Mouse (Mus musculus) MEL (cell line): ENCODE results near the gene Lrrc4c.

Source experiments
- BHLHE40 ChIP-seq: IDR thresholded peaks from 2 replicates; pipeline ENCODE4 v1.6.1; 2012; ENCODE audit warnings: low read depth, mild to moderate bottlenecking, inconsistent platforms, low read length, improper control_type of control experiment, borderline replicate concordance
- CTCF ChIP-seq, 3 experiments: IDR thresholded peaks in 2 of 3; conservative IDR thresholded peaks in 1 of 3; 2 replicates each; pipeline ENCODE4 v1.5.1; 2011 to 2012; ENCODE audit warnings: low read length in 3 of 3, low read depth in 2 of 3, mild to moderate bottlenecking in 2 of 3, improper control_type of control experiment in 1 of 3, inconsistent platforms in 1 of 3, mixed read lengths in 1 of 3, moderate library complexity in 1 of 3; ENCODE audit not compliant: control insufficient read depth in 1 of 3, insufficient read depth in 1 of 3, poor library complexity in 1 of 3, severe bottlenecking in 1 of 3
- ETS1 ChIP-seq: IDR thresholded peaks from 2 replicates; pipeline ENCODE4 v1.6.1; 2012; ENCODE audit warnings: low read depth, mild to moderate bottlenecking, inconsistent platforms, low read length, improper control_type of control experiment, moderate library complexity
- MAZ ChIP-seq: IDR thresholded peaks from 2 replicates; pipeline ENCODE4 v1.6.1; 2012; ENCODE audit warnings: low read depth, mild to moderate bottlenecking, inconsistent platforms, low read length, improper control_type of control experiment
- POLR2A ChIP-seq, 2 experiments: IDR thresholded peaks; 2 replicates each; pipeline ENCODE4 v1.6.1; 2011 to 2012; ENCODE audit warnings: low read length in 2 of 2, mild to moderate bottlenecking in 2 of 2, control low read depth in 1 of 2, improper control_type of control experiment in 1 of 2, low read depth in 1 of 2, moderate library complexity in 1 of 2; ENCODE audit not compliant: control insufficient read depth in 1 of 2, insufficient read depth in 1 of 2, poor library complexity in 1 of 2
- TCF12 ChIP-seq: IDR thresholded peaks from 2 replicates; pipeline ENCODE4 v1.6.1; 2014; ENCODE audit warnings: low read depth, mild to moderate bottlenecking, inconsistent platforms, low read length, improper control_type of control experiment, moderate library complexity
- ZNF384 ChIP-seq: IDR thresholded peaks from 2 replicates; pipeline ENCODE4 v1.6.1; 2012; ENCODE audit warnings: low read depth, mild to moderate bottlenecking, inconsistent platforms, low read length, improper control_type of control experiment

GRCm38 (mm10) chr2:97543691-97544672 lies 1226.0 kb downstream of the Lrrc4c start:
- TF ChIP-seq POLR2A (IDR thresholded peaks at IDR 0.05; ENCODE audit: control insufficient read depth in 1 of 2, insufficient read depth in 1 of 2, low read depth in 1 of 2, low read length in 2 of 2, poor library complexity in 1 of 2) (no peak), BHLHE40 (no peak), CTCF (IDR thresholded peaks at IDR 0.05 in 2 of 3, conservative IDR thresholded peaks at IDR 0.05 in 1 of 3; ENCODE audit: control insufficient read depth in 1 of 3, insufficient read depth in 1 of 3, low read depth in 2 of 3, low read length in 3 of 3, poor library complexity in 1 of 3, severe bottlenecking in 1 of 3) (no peak), ETS1 (no peak), TCF12 (no peak), ZNF384 (no peak), MAZ (no peak)
